Mouse (Mus musculus) CD4-positive naive resting alpha-beta T cell, adult 76 days (primary cell): ENCODE measurements around the gene Lama5. TPM values are rescaled to one million over a fixed set of nuclear protein-coding genes. Genes with fewer than 3 reads are reported as not detected.

Source experiments
- total RNA-seq: library from RNA; stranded (reverse); gene quantifications from one replicate; pipeline ENCODE4 v1.2.4, GENCODE M21; 2023

Gene Lama5
- 0.29 TPM for total RNA-seq

GRCm38 (mm10) chr2:180225762-180226378 is at the start of gene Lama5:
Gene Lama5 (minus strand): TSS chr2:180225859.

GRCm38 (mm10) chr2:180273394-180274244 is 48.0 kb upstream of the Lama5 start, which contains the start of gene Cables2:
Gene Cables2 (minus strand): TSS chr2:180273496.

GRCm38 (mm10) chr2:180257001-180257521 is 31.4 kb upstream of the Lama5 start, which contains the start of gene Rps21:
Gene Rps21 (plus strand): TSS chr2:180257377.

GRCm38 (mm10) chr2:180170806-180171521 is 54.7 kb downstream of the Lama5 start, which contains the start of gene Adrm1:
Gene Adrm1 (plus strand): TSS chr2:180171485.

Other genes with a start within 250 kb of the Lama5 start
- 38.7 TPM for gene Taf4, start 249.2 kb downstream of the Lama5 start, total RNA-seq
- gene Lsm14b, start 200.9 kb downstream of the Lama5 start, total RNA-seq: 39.2 TPM
- gene Psma7, start 183.4 kb downstream of the Lama5 start, total RNA-seq: 120 TPM
- gene Ss18l1, start 183.3 kb downstream of the Lama5 start, total RNA-seq: 5.3 TPM
- 17.5 TPM for gene Mtg2, start 155.3 kb downstream of the Lama5 start, total RNA-seq
- not detected for gene Hrh3, start 121.4 kb downstream of the Lama5 start, total RNA-seq
- 31.1 TPM for gene Osbpl2, start 106.6 kb downstream of the Lama5 start, total RNA-seq
- gene Adrm1, start 54.4 kb downstream of the Lama5 start, total RNA-seq: 129 TPM
- gene Rps21, start 31.5 kb upstream of the Lama5 start, total RNA-seq: 2,699 TPM
- gene Cables2, start 47.6 kb upstream of the Lama5 start, total RNA-seq: 41.6 TPM
- gene Rbbp8nl, start 64.0 kb upstream of the Lama5 start, total RNA-seq: not detected
- not detected for gene Gata5, start 108.8 kb upstream of the Lama5 start, total RNA-seq
- 8.4 TPM for gene Slco4a1, start 230.4 kb upstream of the Lama5 start, total RNA-seq